Mouse (Mus musculus) B cell, adult (primary cell): ENCODE data around the gene Omg. TPM values are rescaled to one million over a fixed set of nuclear protein-coding genes. Genes with fewer than 3 reads are reported as not detected.

Experiments used
- total RNA-seq: library from RNA; stranded (reverse); gene quantifications from 4 replicates; pipeline ENCODE4 v1.2.4, GENCODE M21; 2023; ENCODE audit not compliant: inconsistent age

The Omg gene
- 0.51 to 0.64 TPM in 2 of 4 replicates, not detected in the others for total RNA-seq

GRCm38 (mm10) chr11:79503845-79504244 lies at the start of gene Omg:
TSS of gene Omg (minus strand) at chr11:79504084.

GRCm38 (mm10) chr11:79530333-79530761 lies 26.5 kb upstream of the Omg start, which contains the start of the genes Evi2 and Evi2a:
TSS of gene Evi2 (minus strand) at chr11:79530589.
TSS of gene Evi2a (minus strand) at chr11:79530609.

GRCm38 (mm10) chr11:79523560-79524309 lies 19.9 kb upstream of the Omg start, which contains the start of gene Evi2b:
TSS of gene Evi2b (minus strand) at chr11:79523762.

Other genes with a start within 250 kb of the Omg start
- gene Wsb1, start 249.4 kb downstream of the Omg start, total RNA-seq, result 161 to 182 TPM (median 164 TPM) in 4 replicates
- gene Gm9964, start 207.2 kb downstream of the Omg start, total RNA-seq, result 1.5 to 3.8 TPM (median 2.8 TPM) in 4 replicates
- gene Nf1, start 164.4 kb downstream of the Omg start, total RNA-seq, result 24.6 to 37.2 TPM (median 30.0 TPM) in 4 replicates
- 132 to 160 TPM (median 159 TPM) in 4 replicates for gene Evi2b, start 19.7 kb upstream of the Omg start, total RNA-seq
- gene Evi2, start 26.5 kb upstream of the Omg start, total RNA-seq, result 5.7 to 9.6 TPM (median 8.0 TPM) in 4 replicates
- gene Evi2a, start 26.5 kb upstream of the Omg start, total RNA-seq, result 56.1 to 75.4 TPM (median 65.3 TPM) in 4 replicates
- 0.58 to 1.4 TPM (median 1.0 TPM) in 4 replicates for gene Rab11fip4, start 87.1 kb upstream of the Omg start, total RNA-seq